Mouse (Mus musculus): ENCODE results near the gene Fkrp. TPM values are rescaled to one million over a fixed set of nuclear protein-coding genes. Genes with fewer than 3 reads are reported as not detected.

The Fkrp gene
- polyA plus RNA-seq, 1 experiment from 2014 or later, result 55.1 TPM

- no peak overlapping the region for H3K27ac ChIP-seq
- H3K4me1 ChIP-seq, result peaks cover 38% of the 10 kb centered on the region
- H3K4me3 ChIP-seq, result peak overlapping the region; percentile 46
- 0 out of 2 replicates have a peak, but pooled peaks cover 8% of the 10 kb centered on the region for H3K27me3 ChIP-seq (replicated peaks)
- no peak for ATAC-seq (replicated peaks)
- peak overlapping the region; percentile 35 for H3K9ac ChIP-seq
- 6% methylated on average over 11 of the region's 11 CpGs for WGBS
- H3K4me2 ChIP-seq, result peak overlapping the region; percentile 91
- H3K36me3 ChIP-seq (replicated peaks), result no peaks in the 10 kb centered on the region
- H3K9me3 ChIP-seq, result no peaks in the 10 kb centered on the region
Measured at GRCm38 (mm10) chr7:16782555-16783125, 33.9 kb downstream of the Fkrp start.

GRCm38 (mm10) chr7:16781816-16782554 lies 34.5 kb downstream of the Fkrp start:
- no peak overlapping the region for H3K27ac ChIP-seq
- no peaks in the 10 kb centered on the region for H3K9me3 ChIP-seq
- H3K27me3 ChIP-seq (replicated peaks), result 0 out of 2 replicates have a peak, but pooled peaks cover 8% of the 10 kb centered on the region
- no peaks in the 10 kb centered on the region for H3K36me3 ChIP-seq (replicated peaks)
- H3K4me2 ChIP-seq, result peak overlapping the region; percentile 91
- peak overlapping the region; percentile 46 for H3K4me3 ChIP-seq
- H3K9ac ChIP-seq, result peak overlapping the region; percentile 35
- under 1% methylated on average over 60 of the region's 60 CpGs for WGBS
- peaks cover 38% of the 10 kb centered on the region for H3K4me1 ChIP-seq
- ATAC-seq (replicated peaks), result peak; percentile 49

- no peaks in the 10 kb centered on the region for H3K9me3 ChIP-seq
- peak; percentile 34; the same call in 1 of the 2 replicates for ATAC-seq (replicated peaks)
- 0% methylated on average over 10 of the region's 10 CpGs for WGBS
- 0 out of 2 replicates have a peak, but pooled peaks cover 8% of the 10 kb centered on the region for H3K27me3 ChIP-seq (replicated peaks)
- H3K4me1 ChIP-seq, result peaks cover 38% of the 10 kb centered on the region
- H3K36me3 ChIP-seq (replicated peaks), result no peaks in the 10 kb centered on the region
- peak overlapping the region; percentile 91 for H3K4me2 ChIP-seq
- H3K9ac ChIP-seq, result peak overlapping the region; percentile 35; the same call in 1 of the 2 replicates
- H3K4me3 ChIP-seq, result peak overlapping the region; percentile 46
- H3K27ac ChIP-seq, result no peak overlapping the region
Measured at GRCm38 (mm10) chr7:16781555-16781815, 35.0 kb downstream of the Fkrp start.

GRCm38 (mm10) chr7:16780825-16781554 lies 35.5 kb downstream of the Fkrp start, which contains the start of gene Slc1a5:
Gene Slc1a5 (plus strand): TSS chr7:16781340.
- Histone ChIP-seq H3K27me3 (replicated peaks) (0 out of 2 replicates have a peak, but pooled peaks cover 8% of the 10 kb centered on the region), H3K36me3 (replicated peaks) (no peaks in the 10 kb centered on the region), H3K4me2 (peak within 1 kb of the TSS; percentile 91), H3K27ac (0 out of 2 replicates have a peak within 1 kb of the TSS, but pooled peaks have one; percentile 11), H3K9me3 (no peaks in the 10 kb centered on the region), H3K4me3 (peak within 1 kb of the TSS; percentile 46), H3K4me1 (peaks cover 38% of the 10 kb centered on the region), H3K9ac (peak within 1 kb of the TSS; percentile 35)
- 3% methylated on average over 34 of the region's 34 CpGs for WGBS
- peak; percentile 82 for ATAC-seq (replicated peaks)

- WGBS, result 68% methylated on average over 5 of the region's 5 CpGs
Measured at GRCm38 (mm10) chr7:16780076-16780475, 36.5 kb downstream of the Fkrp start.

GRCm38 (mm10) chr7:16775888-16776287 lies 40.6 kb downstream of the Fkrp start:
- no peak overlapping the region for H3K27ac ChIP-seq
- ATAC-seq (replicated peaks), result no peak
- H3K4me3 ChIP-seq, result no peak overlapping the region
- peaks cover 4% of the 10 kb centered on the region for H3K4me1 ChIP-seq
- H3K9me3 ChIP-seq, result no peaks in the 10 kb centered on the region
- no peaks in the 10 kb centered on the region for H3K27me3 ChIP-seq (replicated peaks)
- H3K36me3 ChIP-seq (replicated peaks), result no peaks in the 10 kb centered on the region
- WGBS, result 66% methylated on average over 5 of the region's 5 CpGs
- no peak overlapping the region for H3K9ac ChIP-seq
- no peak overlapping the region for H3K4me2 ChIP-seq

More at GRCm38 (mm10) chr7:16780076-16780475, 36.5 kb downstream of the Fkrp start:
- H3K9ac ChIP-seq, result no peak overlapping the region
- no peaks in the 10 kb centered on the region for H3K9me3 ChIP-seq
- 0 out of 2 replicates have a peak, but pooled peaks cover 8% of the 10 kb centered on the region for H3K27me3 ChIP-seq (replicated peaks)
- ATAC-seq (replicated peaks), result no peak
- H3K4me3 ChIP-seq, result no peak overlapping the region
- no peaks in the 10 kb centered on the region for H3K36me3 ChIP-seq (replicated peaks)
- H3K27ac ChIP-seq, result no peak overlapping the region
- H3K4me2 ChIP-seq, result no peak overlapping the region
- peaks cover 38% of the 10 kb centered on the region for H3K4me1 ChIP-seq

GRCm38 (mm10) chr7:16766443-16766842 lies 50.1 kb downstream of the Fkrp start:
- no peak overlapping the region for H3K27ac ChIP-seq
- no peaks in the 10 kb centered on the region for H3K27me3 ChIP-seq (replicated peaks)
- no peak overlapping the region for H3K4me2 ChIP-seq
- no peak for ATAC-seq (replicated peaks)
- no peak overlapping the region for H3K9ac ChIP-seq
- H3K36me3 ChIP-seq (replicated peaks), result no peaks in the 10 kb centered on the region
- H3K9me3 ChIP-seq, result no peaks in the 10 kb centered on the region
- 8% methylated on average over 2 of the region's 2 CpGs for WGBS
- no peak overlapping the region for H3K4me3 ChIP-seq
- no peaks in the 10 kb centered on the region for H3K4me1 ChIP-seq

GRCm38 (mm10) chr7:16763463-16764218 lies 52.9 kb downstream of the Fkrp start:
- Histone ChIP-seq H3K9ac (no peak overlapping the region), H3K27me3 (replicated peaks) (no peaks in the 10 kb centered on the region), H3K36me3 (replicated peaks) (no peaks in the 10 kb centered on the region), H3K4me2 (no peak overlapping the region), H3K9me3 (no peaks in the 10 kb centered on the region), H3K4me3 (no peak overlapping the region), H3K4me1 (peaks cover 6% of the 10 kb centered on the region; the same call in 1 of the 2 replicates), H3K27ac (no peak overlapping the region)
- ATAC-seq (replicated peaks), result no peak
- 88% methylated on average over 7 of the region's 7 CpGs for WGBS

- no peak overlapping the region for H3K4me2 ChIP-seq
- H3K4me1 ChIP-seq, result peaks cover 6% of the 10 kb centered on the region; the same call in 1 of the 2 replicates
- no peaks in the 10 kb centered on the region for H3K36me3 ChIP-seq (replicated peaks)
- no peaks in the 10 kb centered on the region for H3K27me3 ChIP-seq (replicated peaks)
- no peaks in the 10 kb centered on the region for H3K9me3 ChIP-seq
- H3K9ac ChIP-seq, result no peak overlapping the region
- 48% methylated on average over 5 of the region's 5 CpGs for WGBS
- no peak overlapping the region for H3K4me3 ChIP-seq
- ATAC-seq (replicated peaks), result no peak
- H3K27ac ChIP-seq, result no peak overlapping the region
Measured at GRCm38 (mm10) chr7:16761630-16762029, 54.9 kb downstream of the Fkrp start.

- Histone ChIP-seq H3K4me2 (no peak overlapping the region), H3K36me3 (replicated peaks) (no peaks in the 10 kb centered on the region), H3K9ac (no peak overlapping the region), H3K4me3 (no peak overlapping the region), H3K9me3 (no peaks in the 10 kb centered on the region), H3K4me1 (peaks cover 6% of the 10 kb centered on the region; the same call in 1 of the 2 replicates), H3K27ac (no peak overlapping the region), H3K27me3 (replicated peaks) (no peaks in the 10 kb centered on the region)
- WGBS, result 55% methylated on average over 9 of the region's 10 CpGs
- ATAC-seq (replicated peaks), result no peak
Measured at GRCm38 (mm10) chr7:16761005-16761481, 55.5 kb downstream of the Fkrp start.

- H3K4me3 ChIP-seq, result no peak overlapping the region
- 34% methylated on average over 8 of the region's 8 CpGs for WGBS
- H3K27me3 ChIP-seq (replicated peaks), result no peaks in the 10 kb centered on the region
- peaks cover 6% of the 10 kb centered on the region; the same call in 1 of the 2 replicates for H3K4me1 ChIP-seq
- H3K4me2 ChIP-seq, result no peak overlapping the region
- no peak overlapping the region for H3K27ac ChIP-seq
- ATAC-seq (replicated peaks), result no peak
- H3K9ac ChIP-seq, result no peak overlapping the region
- no peaks in the 10 kb centered on the region for H3K36me3 ChIP-seq (replicated peaks)
- H3K9me3 ChIP-seq, result no peaks in the 10 kb centered on the region
Measured at GRCm38 (mm10) chr7:16760292-16760691, 56.2 kb downstream of the Fkrp start.

Measured in midbrain, embryonic 15.5 days (tissue).